Mouse (Mus musculus): ENCODE measurements around the gene Gm9913. TPM values are rescaled to one million over a fixed set of nuclear protein-coding genes. Genes with fewer than 3 reads are reported as not detected.

The Gm9913 gene
- polyA plus RNA-seq (2012; ENCODE audit: insufficient read depth, insufficient read length, low replicate concordance, missing spikeins) = not detected in 2 replicates

DNA sequence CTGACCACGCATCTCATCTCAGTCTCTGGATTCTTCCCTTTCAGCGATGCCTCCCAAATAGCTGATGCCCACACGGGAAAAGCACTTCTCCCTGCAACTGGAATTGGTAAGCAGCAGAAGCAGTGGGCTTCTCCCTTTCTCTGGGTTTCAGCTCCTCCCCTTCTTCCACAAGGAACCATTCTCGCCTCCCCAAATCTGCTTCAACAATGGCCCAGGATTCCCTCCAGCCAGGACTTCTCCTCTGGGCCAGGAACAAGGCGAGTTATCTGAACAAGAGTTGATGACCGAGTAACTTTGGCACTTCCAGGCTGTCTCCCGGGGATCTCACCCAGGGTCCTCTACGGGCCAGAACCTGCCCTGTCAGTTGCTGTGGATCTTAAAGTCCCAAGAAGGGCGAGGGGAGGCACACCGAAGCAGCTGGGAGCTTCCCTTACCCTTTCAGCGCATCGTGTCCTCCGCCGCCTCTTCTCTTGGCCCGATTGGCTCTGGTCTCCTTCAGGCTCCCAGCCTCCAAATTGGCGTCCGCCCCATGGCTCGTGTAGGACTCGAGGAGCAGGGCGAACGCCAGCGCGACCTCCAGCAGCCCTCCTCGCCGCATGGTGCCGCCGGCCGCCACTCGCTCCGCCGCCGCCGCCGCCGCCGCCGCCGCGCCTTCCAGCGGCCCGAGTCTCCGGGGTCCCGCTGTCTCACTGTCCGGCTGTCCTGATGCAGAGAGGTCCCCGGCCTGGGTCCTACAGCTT is at the start of gene Gm9913:
Gene Gm9913, plus strand, starts transcription at position 84 of the 740 bp plus-strand sequence.
- TF ChIP-seq POLR2A (IDR thresholded peaks at IDR 0.05; ENCODE audit: insufficient read depth, low read depth, low read length) (no peak), CTCF (IDR thresholded peaks at IDR 0.05; ENCODE audit: insufficient read depth, low read depth, low read length) (no peak)
- Histone ChIP-seq H3K4me1 (ENCODE audit: control insufficient read depth, insufficient read depth, low read length) (peaks cover 16% of the 10 kb centered on the region), H3K4me3 (ENCODE audit: insufficient read depth, low read depth, low read length) (peak within 1 kb of the TSS; percentile 61), H3K27ac (ENCODE audit: insufficient read depth, low read depth, low read length) (no peak within 1 kb of the TSS)
- WGBS = 2% methylated on average over 45 of the region's 45 CpGs

DNA sequence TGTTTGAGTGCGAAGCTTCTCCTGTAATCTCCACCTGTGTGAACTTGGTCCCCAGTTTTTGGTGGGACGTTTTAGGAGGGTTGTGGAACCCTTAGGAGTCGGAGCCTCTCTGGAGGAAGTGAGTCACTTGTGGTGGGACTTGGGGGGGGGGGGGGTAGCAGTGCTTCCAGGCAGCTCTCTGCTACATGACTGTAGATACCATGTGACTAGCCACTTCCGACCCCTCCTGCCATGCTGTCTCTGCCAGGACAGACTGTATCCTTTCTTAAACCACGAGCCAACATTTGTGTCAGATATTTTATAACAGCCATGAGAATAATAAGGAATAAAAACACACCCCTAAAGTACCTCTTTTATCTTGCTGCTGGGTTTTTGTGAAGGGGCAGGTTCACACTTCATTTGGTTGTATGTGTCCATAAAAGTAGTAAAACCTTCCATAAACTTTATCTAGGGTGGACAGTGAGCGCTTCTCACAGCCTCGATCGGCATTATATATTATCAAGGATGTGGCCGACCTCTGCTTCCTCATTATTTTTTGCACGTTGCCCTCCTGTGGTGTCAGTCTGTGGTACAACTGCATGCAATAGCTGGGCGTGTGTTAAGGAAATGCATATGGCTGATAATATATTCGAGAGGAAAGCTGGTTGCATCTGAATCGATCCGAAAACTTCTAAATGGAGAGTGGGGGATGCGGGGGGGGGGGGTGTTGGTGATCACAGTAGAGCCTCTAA is 48.7 kb upstream of the Gm9913 start:
- TF ChIP-seq POLR2A (IDR thresholded peaks at IDR 0.05; ENCODE audit: insufficient read depth, low read depth, low read length) = no peak
- TF ChIP-seq CTCF (IDR thresholded peaks at IDR 0.05; ENCODE audit: insufficient read depth, low read depth, low read length) = no peak
- 89% methylated on average over 15 of the region's 15 CpGs for WGBS
- H3K27ac ChIP-seq (ENCODE audit: insufficient read depth, low read depth, low read length) = no peak overlapping the region
- no peak overlapping the region for H3K4me3 ChIP-seq (ENCODE audit: insufficient read depth, low read depth, low read length)
- H3K4me1 ChIP-seq (ENCODE audit: control insufficient read depth, insufficient read depth, low read length) = no peaks in the 10 kb centered on the region

DNA sequence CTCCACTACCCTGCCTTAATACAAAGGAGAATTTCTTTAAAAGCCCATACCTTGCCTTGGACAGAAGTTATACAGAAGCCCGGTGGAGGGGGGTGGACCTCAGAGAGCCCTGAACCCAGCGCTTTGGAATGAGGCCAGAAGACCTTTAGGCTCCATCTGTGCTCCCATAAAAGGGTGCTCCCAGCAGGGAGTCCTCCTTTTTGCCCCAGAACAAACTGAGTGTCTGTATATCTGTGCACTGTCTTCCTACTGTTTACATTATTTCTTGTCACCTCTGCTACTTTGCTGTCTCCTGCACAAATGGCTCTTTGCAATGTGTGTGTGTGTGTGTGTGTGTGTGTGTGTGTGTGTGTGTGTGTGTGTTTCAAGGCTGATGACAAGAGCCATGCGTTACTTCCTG is 45.8 kb upstream of the Gm9913 start:
- TF ChIP-seq POLR2A (IDR thresholded peaks at IDR 0.05; ENCODE audit: insufficient read depth, low read depth, low read length) (no peak), CTCF (IDR thresholded peaks at IDR 0.05; ENCODE audit: insufficient read depth, low read depth, low read length) (no peak)
- Histone ChIP-seq H3K4me3 (ENCODE audit: insufficient read depth, low read depth, low read length) (no peak overlapping the region), H3K4me1 (ENCODE audit: control insufficient read depth, insufficient read depth, low read length) (no peaks in the 10 kb centered on the region), H3K27ac (ENCODE audit: insufficient read depth, low read depth, low read length) (no peak overlapping the region)
- 86% methylated on average over 3 of the region's 3 CpGs for WGBS

DNA sequence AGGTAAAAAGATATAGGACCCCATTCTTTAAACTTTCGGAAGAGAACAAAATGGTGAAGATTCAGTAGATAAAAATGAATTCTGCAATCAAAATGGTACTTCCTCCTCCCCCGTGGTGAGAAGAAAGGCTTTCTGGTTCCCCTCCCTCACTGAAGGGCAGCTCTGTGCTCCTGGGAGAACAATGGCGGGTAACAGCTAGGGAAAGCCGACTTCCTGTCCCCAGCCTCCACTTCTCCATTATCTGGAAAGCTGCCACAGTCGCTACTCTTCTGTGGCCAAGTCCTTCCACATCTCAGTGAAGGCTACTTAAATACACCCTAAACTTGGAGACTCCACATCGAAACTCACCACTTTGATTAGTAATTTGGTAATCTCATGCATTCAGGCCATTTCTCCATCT is 40.9 kb upstream of the Gm9913 start:
- no peak for TF ChIP-seq POLR2A (IDR thresholded peaks at IDR 0.05; ENCODE audit: insufficient read depth, low read depth, low read length)
- TF ChIP-seq CTCF (IDR thresholded peaks at IDR 0.05; ENCODE audit: insufficient read depth, low read depth, low read length) = no peak
- no peak overlapping the region for H3K4me3 ChIP-seq (ENCODE audit: insufficient read depth, low read depth, low read length)
- no peaks in the 10 kb centered on the region for H3K4me1 ChIP-seq (ENCODE audit: control insufficient read depth, insufficient read depth, low read length)
- WGBS = 85% methylated on average over 6 of the region's 6 CpGs
- no peak overlapping the region for H3K27ac ChIP-seq (ENCODE audit: insufficient read depth, low read depth, low read length)

DNA sequence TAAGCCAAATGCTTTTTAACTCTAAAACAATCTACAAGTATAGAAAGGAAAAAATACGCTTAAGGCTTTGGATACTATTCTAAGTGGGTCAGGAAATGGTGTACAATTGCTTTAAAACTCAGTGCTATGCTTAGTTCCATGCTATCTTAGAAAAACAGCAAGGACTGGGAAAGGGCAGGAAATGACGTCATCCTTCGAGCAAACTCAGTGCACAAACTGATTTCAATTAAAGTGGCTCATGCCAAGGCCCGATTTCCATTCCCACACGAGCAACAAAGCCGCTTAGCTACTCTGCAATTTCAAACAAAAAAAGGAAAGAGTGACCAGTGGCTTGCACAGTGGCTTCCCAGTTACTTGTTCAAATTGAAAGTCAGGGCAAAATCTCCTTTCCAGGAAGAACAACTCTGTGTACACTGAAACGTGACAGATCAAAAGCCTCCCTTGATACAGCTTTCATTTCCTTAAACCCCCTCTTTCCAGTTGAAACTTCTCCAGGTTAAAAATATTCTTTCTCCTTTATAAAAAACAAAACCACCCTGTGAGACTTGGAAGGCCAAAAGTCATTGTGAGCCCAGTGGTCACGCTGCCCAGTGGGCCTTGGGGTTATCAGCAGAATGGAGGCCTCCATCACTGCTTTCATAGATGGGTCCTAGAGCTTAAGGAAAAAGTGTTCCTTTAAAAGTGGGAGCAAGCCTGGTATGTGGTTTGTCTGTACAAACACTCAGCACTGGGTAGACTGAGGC is 34.2 kb upstream of the Gm9913 start:
- 28% methylated on average over 8 of the region's 8 CpGs for WGBS
- TF ChIP-seq POLR2A (IDR thresholded peaks at IDR 0.05; ENCODE audit: insufficient read depth, low read depth, low read length) (no peak), CTCF (IDR thresholded peaks at IDR 0.05; ENCODE audit: insufficient read depth, low read depth, low read length) (no peak)
- Histone ChIP-seq H3K4me1 (ENCODE audit: control insufficient read depth, insufficient read depth, low read length) (no peaks in the 10 kb centered on the region), H3K4me3 (ENCODE audit: insufficient read depth, low read depth, low read length) (no peak overlapping the region), H3K27ac (ENCODE audit: insufficient read depth, low read depth, low read length) (no peak overlapping the region)

DNA sequence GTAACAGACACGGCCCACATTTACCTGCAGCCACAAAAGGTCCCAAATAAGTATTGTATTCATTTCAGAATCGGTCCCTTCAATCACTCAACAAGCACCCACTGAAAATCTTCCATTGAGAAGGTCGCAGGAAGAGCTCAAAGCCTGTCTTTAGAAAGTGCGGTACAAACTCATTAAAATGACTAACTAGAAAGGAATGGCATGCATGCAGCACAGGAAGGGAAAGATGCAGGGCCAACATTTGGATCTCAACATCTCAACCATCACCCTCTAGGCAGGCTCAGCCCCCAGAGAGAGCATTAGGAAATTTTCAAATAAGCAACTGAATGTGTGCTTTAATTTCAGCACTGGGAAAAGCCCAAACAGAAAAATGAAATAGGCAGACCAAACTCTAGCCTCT is 33.2 kb upstream of the Gm9913 start:
- WGBS = 87% methylated on average over 4 of the region's 4 CpGs
- TF ChIP-seq POLR2A (IDR thresholded peaks at IDR 0.05; ENCODE audit: insufficient read depth, low read depth, low read length) (no peak), CTCF (IDR thresholded peaks at IDR 0.05; ENCODE audit: insufficient read depth, low read depth, low read length) (no peak)
- Histone ChIP-seq H3K4me1 (ENCODE audit: control insufficient read depth, insufficient read depth, low read length) (no peaks in the 10 kb centered on the region), H3K27ac (ENCODE audit: insufficient read depth, low read depth, low read length) (no peak overlapping the region), H3K4me3 (ENCODE audit: insufficient read depth, low read depth, low read length) (no peak overlapping the region)

DNA sequence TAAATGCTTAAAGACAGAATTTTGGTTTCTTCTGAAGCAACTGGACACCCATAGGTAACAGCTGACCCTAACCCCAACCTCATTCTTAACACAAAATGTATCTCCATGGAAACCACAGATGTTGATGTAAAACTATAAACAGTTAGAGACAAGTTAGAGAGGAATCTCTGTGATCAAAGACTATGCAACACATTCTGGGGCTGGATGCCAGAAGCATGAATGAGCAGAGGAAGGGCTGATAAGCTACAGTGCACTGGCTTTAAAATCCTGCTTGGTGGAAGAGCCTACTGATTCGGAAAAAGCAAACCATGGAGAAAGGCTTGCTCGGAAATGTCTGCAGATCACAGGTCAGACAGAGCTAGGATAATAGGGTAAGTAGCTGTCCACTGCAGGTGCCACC is 31.7 kb upstream of the Gm9913 start:
- WGBS = 85% methylated on average over 2 of the region's 2 CpGs
- no peak overlapping the region for H3K27ac ChIP-seq (ENCODE audit: insufficient read depth, low read depth, low read length)
- TF ChIP-seq CTCF (IDR thresholded peaks at IDR 0.05; ENCODE audit: insufficient read depth, low read depth, low read length) (no peak), POLR2A (IDR thresholded peaks at IDR 0.05; ENCODE audit: insufficient read depth, low read depth, low read length) (no peak)
- no peaks in the 10 kb centered on the region for H3K4me1 ChIP-seq (ENCODE audit: control insufficient read depth, insufficient read depth, low read length)
- H3K4me3 ChIP-seq (ENCODE audit: insufficient read depth, low read depth, low read length) = no peak overlapping the region

DNA sequence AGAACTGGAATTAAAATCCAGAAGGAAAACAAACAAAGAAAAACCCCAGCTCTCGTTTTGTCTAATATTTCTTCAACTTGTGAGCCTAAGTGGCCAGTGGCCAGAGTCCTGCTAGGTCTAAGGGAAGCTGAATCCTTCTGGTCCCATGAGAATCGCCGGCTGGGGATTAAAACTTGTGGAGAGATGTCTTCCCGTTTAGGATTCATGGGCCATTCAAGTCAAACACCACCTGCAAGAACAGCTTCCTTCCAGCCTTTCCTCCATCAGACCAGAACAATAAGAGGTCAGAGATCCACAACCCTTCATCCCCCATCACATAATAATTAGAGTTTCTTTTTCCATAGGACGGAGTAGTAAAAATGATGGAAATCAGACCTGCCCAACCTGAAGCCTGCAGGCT is 30.2 kb upstream of the Gm9913 start:
- Histone ChIP-seq H3K4me1 (ENCODE audit: control insufficient read depth, insufficient read depth, low read length) (no peaks in the 10 kb centered on the region), H3K27ac (ENCODE audit: insufficient read depth, low read depth, low read length) (no peak overlapping the region), H3K4me3 (ENCODE audit: insufficient read depth, low read depth, low read length) (no peak overlapping the region)
- 82% methylated on average over 5 of the region's 5 CpGs for WGBS
- no peak for TF ChIP-seq CTCF (IDR thresholded peaks at IDR 0.05; ENCODE audit: insufficient read depth, low read depth, low read length)
- no peak for TF ChIP-seq POLR2A (IDR thresholded peaks at IDR 0.05; ENCODE audit: insufficient read depth, low read depth, low read length)

DNA sequence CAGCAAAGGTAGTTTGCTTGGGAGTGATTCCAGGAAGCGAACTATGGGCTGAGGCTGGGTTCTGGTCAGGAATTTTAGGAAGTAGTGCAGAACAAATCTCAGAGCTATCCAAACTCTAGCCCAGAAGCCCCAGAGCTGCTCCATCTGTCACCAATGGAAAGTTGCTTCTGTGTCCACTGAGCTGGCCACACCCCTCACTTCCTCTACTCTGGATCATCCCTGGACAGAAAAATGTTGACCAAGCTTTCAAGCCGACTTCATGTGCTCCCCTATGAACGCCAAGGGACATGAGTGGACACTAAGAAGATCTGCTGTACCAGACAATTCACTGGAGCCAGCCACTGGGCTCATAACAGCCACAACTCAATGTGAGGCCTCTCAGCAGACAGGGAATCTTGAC is 28.7 kb upstream of the Gm9913 start:
- Histone ChIP-seq H3K4me3 (ENCODE audit: insufficient read depth, low read depth, low read length) (no peak overlapping the region), H3K4me1 (ENCODE audit: control insufficient read depth, insufficient read depth, low read length) (no peaks in the 10 kb centered on the region), H3K27ac (ENCODE audit: insufficient read depth, low read depth, low read length) (no peak overlapping the region)
- TF ChIP-seq CTCF (IDR thresholded peaks at IDR 0.05; ENCODE audit: insufficient read depth, low read depth, low read length) (no peak), POLR2A (IDR thresholded peaks at IDR 0.05; ENCODE audit: insufficient read depth, low read depth, low read length) (no peak)
- WGBS = 91% methylated on average over 3 of the region's 3 CpGs
